Mouse (Mus musculus) fat pad, adult 2 months (tissue): ENCODE measurements around the gene Lctl.

Experiments used
- DNase-seq: peaks from one replicate; pipeline ENCODE4 v3.0.0-alpha.2; 2011; ENCODE audit warnings: low read depth, low spot score; ENCODE audit errors: extremely low read depth

Gene Lctl

GRCm38 (mm10) chr9:64184166-64184840 lies 67.4 kb downstream of the Lctl start:
- no peak for DNase-seq
